Comparison of ENCODE assay signal across 8 mouse cellular contexts in the genomic region with DNA sequence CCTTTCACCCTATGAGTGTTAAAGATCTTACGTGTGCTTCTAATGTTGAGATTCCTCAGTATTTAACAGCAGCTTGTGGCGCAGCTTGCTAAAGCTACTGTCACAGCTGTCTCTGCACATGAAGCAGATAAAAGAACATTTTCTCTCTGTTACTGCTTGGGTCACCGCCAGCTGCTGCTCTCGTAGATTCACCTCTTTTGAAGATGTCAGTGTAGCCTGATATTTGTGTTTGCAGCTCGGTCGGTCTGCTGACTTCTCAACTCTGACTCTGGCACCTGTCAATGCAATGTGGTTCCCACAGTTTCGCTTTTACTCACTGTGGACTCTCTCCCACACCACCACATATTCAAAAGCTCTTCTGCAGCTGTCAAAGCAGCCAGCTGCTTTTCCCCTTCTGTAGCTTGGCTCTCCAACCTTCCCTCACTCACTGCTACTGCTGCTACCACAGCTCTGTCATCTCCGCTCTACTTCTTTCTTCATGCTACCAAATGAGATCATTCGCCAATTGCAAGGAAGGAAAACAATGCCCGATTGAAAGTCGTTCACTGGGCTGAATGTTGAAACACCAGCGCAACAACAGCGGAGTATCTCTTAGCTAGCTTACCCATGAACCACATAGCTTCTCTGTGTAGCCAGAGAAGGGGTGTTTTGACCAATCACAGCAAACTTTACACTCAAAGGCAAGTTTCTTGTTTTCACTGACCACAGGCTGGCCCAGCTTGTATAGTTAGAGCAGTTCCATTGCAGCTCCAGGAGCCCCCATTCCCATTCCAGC. TPM values are rescaled to one million over a fixed set of nuclear protein-coding genes. Genes with fewer than 3 reads are reported as not detected.
DNase-seq lines count a peak whose midpoint lies in the region; ATAC-seq lines count a peak whose summit lies in the region.

No protein-coding gene starts in this region.

- no peaks in the 10 kb centered on the region for H3K4me1 ChIP-seq in embryonic facial prominence, embryonic 15.5 days

- H3K9ac ChIP-seq in embryonic facial prominence, embryonic 15.5 days, result no peak overlapping the region

- peak; percentile 4 for DNase-seq in left cerebral cortex, adult 11 months (ENCODE audit: low spot score)
- no peak for DNase-seq in left cerebral cortex, postnatal 4 days
- peak; percentile 23 for DNase-seq in layer of hippocampus, adult 11-12 months (ENCODE audit: low spot score)
- DNase-seq in lung, postnatal 25 days (ENCODE audit: low spot score), result peak; percentile 8
- peak; percentile 43 for DNase-seq in splenic B cell, adult 2 months (ENCODE audit: low read depth, low spot score)
- DNase-seq in adipocyte (ENCODE audit: low spot score), result no peak
- DNase-seq in cerebellum, adult 9-10 months, result no peak

- H3K4me2 ChIP-seq in embryonic facial prominence, embryonic 15.5 days (replicated peaks), result peak overlapping the region; percentile 6; the same call in 1 of the 2 replicates

- peak; percentile 57; the same call in 1 of the 2 replicates for ATAC-seq in embryonic facial prominence, embryonic 15.5 days (ENCODE audit: insufficient number of reproducible peaks, low FRiP score, low TSS enrichment, low read depth)

- no peak overlapping the region for H3K4me3 ChIP-seq in embryonic facial prominence, embryonic 15.5 days (replicated peaks)

- WGBS in embryonic facial prominence, embryonic 15.5 days, result 55% methylated on average over 13 of the region's 13 CpGs

- no peaks in the 10 kb centered on the region for H3K27me3 ChIP-seq in embryonic facial prominence, embryonic 15.5 days
- H3K27me3 ChIP-seq in splenic B cell, adult 2 months (ENCODE audit: control insufficient read depth, insufficient read depth, low read length, poor library complexity, severe bottlenecking), result no peaks in the 10 kb centered on the region

- intact Hi-C loops in left cerebral cortex, postnatal 4 days (cut with DNase I), result no loop called here

- H3K36me3 ChIP-seq in embryonic facial prominence, embryonic 15.5 days, result no peaks in the 10 kb centered on the region
- H3K36me3 ChIP-seq in splenic B cell, adult 2 months (ENCODE audit: control insufficient read depth, insufficient read depth, low read length, poor library complexity, severe bottlenecking), result no peaks in the 10 kb centered on the region

- peak overlapping the region; percentile 34; the same call in 1 of the 2 replicates for H3K27ac ChIP-seq in embryonic facial prominence, embryonic 15.5 days (replicated peaks)

- no peaks in the 10 kb centered on the region for H3K9me3 ChIP-seq in embryonic facial prominence, embryonic 15.5 days (replicated peaks)

RNA-seq across cellular contexts. Expression of gene Fam174a, which starts 45.3 kb away (rescaled TPM):
- total RNA-seq in left cerebral cortex, postnatal 4 days (2021), result 10 to 100 TPM; 17.2 to 17.9 TPM
- 29.9 and 32.0 TPM in 2 replicates for polyA plus RNA-seq in embryonic facial prominence, embryonic 15.5 days (2015; fragmentation: Nextera tagmentation; extraction: Ambion mirVana)

Comparison
In these comparisons a context has a peak if more than half of its experiments do, and no peak if none do; other contexts are left out.
1. DNase-seq: peak in left cerebral cortex, adult 11 months (single experiment), layer of hippocampus, adult 11-12 months (single experiment), lung, postnatal 25 days (single experiment) and splenic B cell, adult 2 months (single experiment); none in left cerebral cortex, postnatal 4 days (single experiment), adipocyte (single experiment) and cerebellum, adult 9-10 months (single experiment).